Mouse (Mus musculus) neural tube, embryonic 11.5 days (tissue): Measurements from ENCODE around the gene Gm29427. TPM values are rescaled to one million over a fixed set of nuclear protein-coding genes. Genes with fewer than 3 reads are reported as not detected.
A peak's percentile ranks its signal among the peaks of the same experiment; 100 is the strongest.

Experiments
- ATAC-seq: fragments of 200-750 bp; cut with Nextera tagmentation; 2 replicates; pipeline ENCODE4 v1.8.0; 2017; ENCODE audit warnings: moderate number of reproducible peaks, mild to moderate bottlenecking, moderate TSS enrichment, moderate library complexity; ENCODE audit not compliant: insufficient read depth, low FRiP score, low TSS enrichment
- DNase-seq: peaks from one replicate; pipeline ENCODE4 v3.0.0-alpha.2; 2015; ENCODE audit warnings: low spot score
- H3K27ac ChIP-seq: fragments of 300-500 bp; sonication (generic); 2 replicates; pipeline ENCODE4 v1.5.1; 2014; ENCODE audit warnings: low read depth, mild to moderate bottlenecking, low read length
- H3K27me3 ChIP-seq: fragments of 300-500 bp; sonication (generic); 2 replicates; pipeline ENCODE4 v1.6.1; 2014; ENCODE audit warnings: mild to moderate bottlenecking, low read length, mixed read lengths; ENCODE audit not compliant: control insufficient read depth, insufficient read depth
- H3K36me3 ChIP-seq: fragments of 300-500 bp; sonication (generic); 2 replicates; pipeline ENCODE4 v1.6.1; 2014; ENCODE audit warnings: mild to moderate bottlenecking, low read length, moderate library complexity, mixed read lengths; ENCODE audit not compliant: control insufficient read depth, insufficient read depth
- H3K4me1 ChIP-seq: fragments of 300-500 bp; sonication (generic); 2 replicates; pipeline ENCODE4 v1.6.1; 2014; ENCODE audit warnings: low read length, mixed read lengths; ENCODE audit not compliant: control insufficient read depth, insufficient read depth
- H3K4me2 ChIP-seq: fragments of 300-500 bp; sonication (generic); 2 replicates; pipeline ENCODE4 v1.6.1; 2014; ENCODE audit warnings: low read depth, mild to moderate bottlenecking, moderate library complexity
- H3K4me3 ChIP-seq: fragments of 300-500 bp; sonication (generic); 2 replicates; pipeline ENCODE4 v1.5.1; 2014; ENCODE audit warnings: low read depth, low read length
- H3K9ac ChIP-seq: fragments of 300-500 bp; sonication (generic); 2 replicates; pipeline ENCODE4 v1.6.1; 2014; ENCODE audit warnings: mild to moderate bottlenecking, low read length
- H3K9me3 ChIP-seq: fragments of 300-500 bp; sonication (generic); 2 replicates; pipeline ENCODE4 v1.6.1; 2016; ENCODE audit warnings: low read length; ENCODE audit not compliant: control insufficient read depth
- WGBS: fragments of 180-500 bp; shearing (Covaris S2); extraction: QIAGEN DNeasy Blood & Tissue Kit; methylation state at CpG from one replicate; pipeline ENCODE4 v1.1.7; 2014; 5-methylcytosine and 5-hydroxymethylcytosine counted together
- polyA plus RNA-seq: library from polyadenylated mRNA; unstranded; fragments of >200 nt; fragmentation: Nextera tagmentation; extraction: Ambion mirVana; gene quantifications from 2 replicates; pipeline ENCODE4 v1.2.1, GENCODE M21; 2014

Gene Gm29427
- polyA plus RNA-seq: not detected in 2 replicates

- WGBS: 1% methylated on average over 37 of the region's 38 CpGs
- DNase-seq (peak; percentile 88), ATAC-seq (peak; percentile 86)
- H3K4me1 ChIP-seq: peaks cover 5% of the 10 kb centered on the region
- H3K4me3 ChIP-seq: peak within 1 kb of the TSS; percentile 84
- H3K27me3 ChIP-seq: no peaks in the 10 kb centered on the region
- H3K9me3 ChIP-seq: no peaks in the 10 kb centered on the region
- H3K36me3 ChIP-seq: no peaks in the 10 kb centered on the region
- H3K9ac ChIP-seq: peak within 1 kb of the TSS; percentile 96
- peak within 1 kb of the TSS; percentile 72 for H3K27ac ChIP-seq
- H3K4me2 ChIP-seq: peak within 1 kb of the TSS; percentile 98
Observed at GRCm38 (mm10) chr1:130715561-130716217, at the start of gene Gm29427. Gene Gm29427, minus strand, starts transcription at chr1:130715799.

GRCm38 (mm10) chr1:130764027-130764461 lies 48.4 kb upstream of the Gm29427 start:
- Histone ChIP-seq H3K9ac (no peak overlapping the region), H3K4me2 (no peak overlapping the region), H3K27me3 (no peaks in the 10 kb centered on the region), H3K36me3 (no peaks in the 10 kb centered on the region), H3K9me3 (no peaks in the 10 kb centered on the region), H3K4me1 (no peaks in the 10 kb centered on the region), H3K4me3 (no peak overlapping the region), H3K27ac (no peak overlapping the region)
- ATAC-seq (no peak), DNase-seq (no peak)
- WGBS: 90% methylated on average over 12 of the region's 12 CpGs

GRCm38 (mm10) chr1:130762045-130762760 lies 46.6 kb upstream of the Gm29427 start:
- H3K27ac ChIP-seq: no peak overlapping the region
- H3K9ac ChIP-seq: no peak overlapping the region
- ATAC-seq (no peak), DNase-seq (no peak)
- H3K9me3 ChIP-seq: no peaks in the 10 kb centered on the region
- no peaks in the 10 kb centered on the region for H3K36me3 ChIP-seq
- H3K4me3 ChIP-seq: no peak overlapping the region
- H3K4me1 ChIP-seq: no peaks in the 10 kb centered on the region
- no peaks in the 10 kb centered on the region for H3K27me3 ChIP-seq
- 90% methylated on average over 3 of the region's 3 CpGs for WGBS
- H3K4me2 ChIP-seq: no peak overlapping the region

GRCm38 (mm10) chr1:130761597-130761996 lies 46.0 kb upstream of the Gm29427 start:
- Histone ChIP-seq H3K4me3 (no peak overlapping the region), H3K36me3 (no peaks in the 10 kb centered on the region), H3K4me2 (no peak overlapping the region), H3K9me3 (no peaks in the 10 kb centered on the region), H3K9ac (no peak overlapping the region), H3K27me3 (no peaks in the 10 kb centered on the region), H3K4me1 (no peaks in the 10 kb centered on the region), H3K27ac (no peak overlapping the region)
- ATAC-seq: no peak
- WGBS: 85% methylated on average over 1 of the region's 1 CpGs
- DNase-seq: no peak

- no peak overlapping the region for H3K27ac ChIP-seq
Observed at GRCm38 (mm10) chr1:130759689-130760088, 44.1 kb upstream of the Gm29427 start.

GRCm38 (mm10) chr1:130746819-130747218 lies 31.2 kb upstream of the Gm29427 start:
- H3K27me3 ChIP-seq: no peaks in the 10 kb centered on the region
- no peaks in the 10 kb centered on the region for H3K36me3 ChIP-seq
- no peak overlapping the region for H3K4me2 ChIP-seq
- 94% methylated on average over 3 of the region's 3 CpGs for WGBS
- no peak overlapping the region for H3K4me3 ChIP-seq
- H3K4me1 ChIP-seq: no peaks in the 10 kb centered on the region
- ATAC-seq (no peak), DNase-seq (no peak)
- no peak overlapping the region for H3K27ac ChIP-seq
- no peak overlapping the region for H3K9ac ChIP-seq
- H3K9me3 ChIP-seq: no peaks in the 10 kb centered on the region

More at GRCm38 (mm10) chr1:130759689-130760088, 44.1 kb upstream of the Gm29427 start:
- no peak overlapping the region for H3K9ac ChIP-seq
- no peak overlapping the region for H3K4me3 ChIP-seq
- ATAC-seq: no peak
- H3K9me3 ChIP-seq: no peaks in the 10 kb centered on the region
- no peak for DNase-seq
- WGBS: 84% methylated on average over 9 of the region's 9 CpGs
- H3K27me3 ChIP-seq: no peaks in the 10 kb centered on the region
- H3K4me2 ChIP-seq: no peak overlapping the region
- H3K4me1 ChIP-seq: no peaks in the 10 kb centered on the region
- no peaks in the 10 kb centered on the region for H3K36me3 ChIP-seq

- no peaks in the 10 kb centered on the region for H3K4me1 ChIP-seq
- H3K9ac ChIP-seq: no peak overlapping the region
- H3K4me2 ChIP-seq: no peak overlapping the region
- WGBS: 93% methylated on average over 3 of the region's 3 CpGs
- H3K9me3 ChIP-seq: no peaks in the 10 kb centered on the region
- DNase-seq: no peak
- H3K27ac ChIP-seq: no peak overlapping the region
- H3K36me3 ChIP-seq: no peaks in the 10 kb centered on the region
- ATAC-seq: no peak
- no peak overlapping the region for H3K4me3 ChIP-seq
- no peaks in the 10 kb centered on the region for H3K27me3 ChIP-seq
Observed at GRCm38 (mm10) chr1:130745591-130745990, 30.0 kb upstream of the Gm29427 start.

GRCm38 (mm10) chr1:130744961-130745360 lies 29.4 kb upstream of the Gm29427 start:
- Histone ChIP-seq H3K9ac (no peak overlapping the region), H3K4me2 (no peak overlapping the region), H3K36me3 (no peaks in the 10 kb centered on the region), H3K4me1 (no peaks in the 10 kb centered on the region), H3K27me3 (no peaks in the 10 kb centered on the region), H3K9me3 (no peaks in the 10 kb centered on the region), H3K4me3 (no peak overlapping the region), H3K27ac (no peak overlapping the region)
- 90% methylated on average over 5 of the region's 5 CpGs for WGBS
- ATAC-seq: no peak
- DNase-seq: no peak

GRCm38 (mm10) chr1:130744217-130744616 lies 28.6 kb upstream of the Gm29427 start:
- Histone ChIP-seq H3K9ac (no peak overlapping the region), H3K36me3 (no peaks in the 10 kb centered on the region), H3K4me2 (no peak overlapping the region), H3K27ac (no peak overlapping the region), H3K4me3 (no peak overlapping the region), H3K27me3 (no peaks in the 10 kb centered on the region), H3K9me3 (no peaks in the 10 kb centered on the region), H3K4me1 (no peaks in the 10 kb centered on the region)
- 88% methylated on average over 2 of the region's 2 CpGs for WGBS
- ATAC-seq (no peak), DNase-seq (no peak)
